Mouse (Mus musculus) urinary bladder, postnatal 36 days (tissue): ENCODE data around the gene Klf1.
A peak's percentile ranks its signal among the peaks of the same experiment; 100 is the strongest.

Experiments
- DNase-seq, 2 experiments: peaks; one replicate each; pipeline ENCODE4 v3.0.0; 2022; ENCODE audit warnings: low spot score in 2 of 2, mixed read lengths in 1 of 2

Gene Klf1

GRCm38 (mm10) chr8:84936041-84936961 is 34.6 kb downstream of the Klf1 start:
- no peak for DNase-seq

GRCm38 (mm10) chr8:84936962-84937546 is 35.3 kb downstream of the Klf1 start, which contains the start of gene Mast1:
Mast1 (minus strand) TSS chr8:84937359.
- DNase-seq, result peak in 1 of 2 experiments; percentile 46

- DNase-seq, result no peak
These were observed 36.1 kb downstream of the Klf1 start for GRCm38 (mm10) chr8:84937620-84938485.

GRCm38 (mm10) chr8:84943699-84944098 is 42.0 kb downstream of the Klf1 start:
- no peak for DNase-seq

GRCm38 (mm10) chr8:84944478-84945160 is 42.9 kb downstream of the Klf1 start:
- no peak for DNase-seq

GRCm38 (mm10) chr8:84945235-84945632 is 43.5 kb downstream of the Klf1 start:
- DNase-seq, result no peak

- no peak for DNase-seq
These were observed 44.2 kb downstream of the Klf1 start for GRCm38 (mm10) chr8:84945633-84946527.

- DNase-seq, result no peak
These were observed 45.0 kb downstream of the Klf1 start, which contains the start of gene Rtbdn for GRCm38 (mm10) chr8:84946528-84947240. Rtbdn (plus strand) TSS chr8:84946991.

GRCm38 (mm10) chr8:84947241-84947545 is 45.5 kb downstream of the Klf1 start:
- peak in 1 of 2 experiments; percentile 41 for DNase-seq

- no peak for DNase-seq
These were observed 48.0 kb downstream of the Klf1 start for GRCm38 (mm10) chr8:84949753-84950152.

- peak; percentile 52 to 72 for DNase-seq
These were observed 51.0 kb downstream of the Klf1 start for GRCm38 (mm10) chr8:84952612-84953255.
